Mouse (Mus musculus): Measurements from ENCODE around the gene Tmbim1. TPM values are rescaled to one million over a fixed set of nuclear protein-coding genes. Genes with fewer than 3 reads are reported as not detected.

Tmbim1 gene
- polyA plus RNA-seq, 1 experiment from 2014 or later = 31.2 TPM

DNA sequence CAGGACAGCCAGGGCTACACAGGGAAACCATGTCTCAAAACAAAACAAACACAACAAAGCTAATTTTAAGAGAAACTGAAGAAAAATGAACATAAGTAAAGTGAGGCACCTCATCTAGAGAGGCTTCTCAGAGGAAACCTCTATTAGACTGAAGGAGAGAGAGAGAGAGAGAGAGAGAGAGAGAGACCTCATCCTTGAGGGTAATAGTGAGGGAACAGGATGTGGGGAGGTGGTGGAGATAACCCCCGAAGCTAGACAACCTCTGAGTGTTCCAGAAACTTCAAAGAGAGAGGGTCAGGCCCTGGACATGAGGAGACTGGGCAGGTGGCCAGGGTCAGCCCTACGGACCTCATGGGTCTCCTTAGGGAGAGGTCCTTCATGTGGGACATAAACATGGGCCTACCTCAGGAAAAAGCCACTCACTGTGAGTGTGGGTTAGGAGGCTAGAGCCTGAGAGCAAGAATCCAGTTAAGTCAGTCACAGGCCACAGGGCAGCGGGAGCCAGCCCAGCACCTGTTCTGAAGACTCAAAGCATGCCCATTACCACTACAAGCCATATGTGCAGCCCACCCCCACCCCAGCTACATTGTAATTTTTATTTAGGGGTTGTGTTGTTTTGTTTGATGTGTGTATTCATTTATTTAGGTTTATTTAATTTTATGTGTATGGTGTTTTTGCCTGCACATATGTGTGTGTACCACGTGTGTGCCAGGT, 10.8 kb upstream of the Tmbim1 start:
- no peak overlapping the region for H3K27ac ChIP-seq
- no peaks in the 10 kb centered on the region for H3K27me3 ChIP-seq
- no peak overlapping the region for H3K9ac ChIP-seq
- no peak overlapping the region for H3K4me2 ChIP-seq
- no peaks in the 10 kb centered on the region for H3K36me3 ChIP-seq
- ATAC-seq (replicated peaks; ENCODE audit: low FRiP score) = no peak
- 69% methylated on average over 4 of the region's 4 CpGs for WGBS
- 0 out of 2 replicates have a peak, but pooled peaks cover 3% of the 10 kb centered on the region for H3K4me1 ChIP-seq
- no peaks in the 10 kb centered on the region for H3K9me3 ChIP-seq (replicated peaks)
- H3K4me3 ChIP-seq (replicated peaks) = no peak overlapping the region

DNA sequence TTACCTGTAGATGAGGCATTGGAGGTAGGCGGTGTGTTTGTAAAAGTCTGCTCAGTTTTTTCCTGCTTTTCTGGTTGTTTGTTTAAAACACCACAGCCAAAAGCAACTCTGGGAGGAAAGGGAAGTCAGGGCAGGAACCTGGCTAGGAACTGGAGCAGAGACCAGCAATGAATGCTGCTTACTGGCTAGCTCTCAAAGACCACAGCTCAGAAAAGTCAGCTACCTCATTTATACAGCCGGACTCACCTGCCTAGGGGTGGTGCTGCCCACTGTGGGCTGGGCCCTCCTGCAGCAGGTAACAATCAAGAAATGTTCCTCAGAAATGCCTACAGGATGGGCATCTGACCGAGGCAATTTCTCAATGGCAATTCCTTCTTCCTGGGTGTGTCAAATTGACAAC, 9.4 kb upstream of the Tmbim1 start:
- WGBS = 90% methylated on average over 3 of the region's 3 CpGs

DNA sequence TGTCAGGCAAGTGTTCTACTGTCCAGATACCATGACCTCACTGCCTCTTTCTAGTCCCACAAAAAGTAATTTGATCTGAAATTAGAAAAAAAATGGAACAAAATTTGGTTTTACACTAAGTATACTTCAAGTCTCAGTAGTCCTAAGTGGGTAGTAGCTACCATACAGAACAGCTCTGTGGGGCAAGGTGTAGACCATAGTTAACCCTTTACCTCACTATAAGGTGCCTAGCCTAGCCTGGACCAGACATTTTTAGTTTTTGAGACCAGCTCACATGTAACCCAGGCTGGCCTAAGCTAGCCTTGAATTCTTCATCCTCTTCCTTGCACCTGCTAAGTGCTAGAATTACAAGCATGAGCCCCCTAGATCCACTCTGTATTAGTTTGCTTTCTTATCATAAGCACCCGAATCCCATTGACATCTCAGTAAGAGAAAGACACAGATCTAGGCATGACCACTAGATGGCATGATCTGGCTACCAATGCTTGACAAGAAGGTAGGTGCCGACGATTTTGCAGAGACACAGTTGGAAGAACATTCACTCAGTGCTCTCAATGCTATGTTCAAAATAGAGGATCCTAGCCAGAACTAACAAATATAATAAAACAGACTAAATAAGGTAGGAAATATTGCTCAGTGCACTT, 7.7 kb upstream of the Tmbim1 start:
- Histone ChIP-seq H3K4me3 (replicated peaks) (no peak overlapping the region), H3K27me3 (no peaks in the 10 kb centered on the region), H3K4me1 (peaks cover 7% of the 10 kb centered on the region; the same call in 1 of the 2 replicates), H3K9me3 (replicated peaks) (no peaks in the 10 kb centered on the region), H3K4me2 (no peak overlapping the region), H3K27ac (no peak overlapping the region), H3K9ac (no peak overlapping the region), H3K36me3 (no peaks in the 10 kb centered on the region)
- ATAC-seq (replicated peaks; ENCODE audit: low FRiP score) = peak; percentile 30; the same call in 1 of the 2 replicates
- 2% methylated on average over 3 of the region's 3 CpGs for WGBS

More for the DNA sequence above, 9.4 kb upstream of the Tmbim1 start:
- Histone ChIP-seq H3K4me3 (replicated peaks) (no peak overlapping the region), H3K36me3 (no peaks in the 10 kb centered on the region), H3K9ac (no peak overlapping the region), H3K4me1 (peaks cover 6% of the 10 kb centered on the region; the same call in 1 of the 2 replicates), H3K27ac (0 out of 2 replicates have a peak overlapping the region, but pooled peaks have one; percentile 3), H3K9me3 (replicated peaks) (no peaks in the 10 kb centered on the region), H3K4me2 (no peak overlapping the region), H3K27me3 (no peaks in the 10 kb centered on the region)
- ATAC-seq (replicated peaks; ENCODE audit: low FRiP score) = no peak

- 23% methylated on average over 3 of the region's 3 CpGs for WGBS
- Histone ChIP-seq H3K36me3 (no peaks in the 10 kb centered on the region), H3K4me2 (no peak overlapping the region), H3K4me3 (replicated peaks) (no peak overlapping the region), H3K27me3 (no peaks in the 10 kb centered on the region), H3K27ac (peak overlapping the region; percentile 41), H3K9ac (no peak overlapping the region), H3K9me3 (replicated peaks) (no peaks in the 10 kb centered on the region), H3K4me1 (peaks cover 10% of the 10 kb centered on the region; the same call in 1 of the 2 replicates)
- ATAC-seq (replicated peaks; ENCODE audit: low FRiP score) = no peak
These were observed 4.3 kb upstream of the Tmbim1 start for GRCm38 (mm10) chr1:74309767-74310166.

DNA sequence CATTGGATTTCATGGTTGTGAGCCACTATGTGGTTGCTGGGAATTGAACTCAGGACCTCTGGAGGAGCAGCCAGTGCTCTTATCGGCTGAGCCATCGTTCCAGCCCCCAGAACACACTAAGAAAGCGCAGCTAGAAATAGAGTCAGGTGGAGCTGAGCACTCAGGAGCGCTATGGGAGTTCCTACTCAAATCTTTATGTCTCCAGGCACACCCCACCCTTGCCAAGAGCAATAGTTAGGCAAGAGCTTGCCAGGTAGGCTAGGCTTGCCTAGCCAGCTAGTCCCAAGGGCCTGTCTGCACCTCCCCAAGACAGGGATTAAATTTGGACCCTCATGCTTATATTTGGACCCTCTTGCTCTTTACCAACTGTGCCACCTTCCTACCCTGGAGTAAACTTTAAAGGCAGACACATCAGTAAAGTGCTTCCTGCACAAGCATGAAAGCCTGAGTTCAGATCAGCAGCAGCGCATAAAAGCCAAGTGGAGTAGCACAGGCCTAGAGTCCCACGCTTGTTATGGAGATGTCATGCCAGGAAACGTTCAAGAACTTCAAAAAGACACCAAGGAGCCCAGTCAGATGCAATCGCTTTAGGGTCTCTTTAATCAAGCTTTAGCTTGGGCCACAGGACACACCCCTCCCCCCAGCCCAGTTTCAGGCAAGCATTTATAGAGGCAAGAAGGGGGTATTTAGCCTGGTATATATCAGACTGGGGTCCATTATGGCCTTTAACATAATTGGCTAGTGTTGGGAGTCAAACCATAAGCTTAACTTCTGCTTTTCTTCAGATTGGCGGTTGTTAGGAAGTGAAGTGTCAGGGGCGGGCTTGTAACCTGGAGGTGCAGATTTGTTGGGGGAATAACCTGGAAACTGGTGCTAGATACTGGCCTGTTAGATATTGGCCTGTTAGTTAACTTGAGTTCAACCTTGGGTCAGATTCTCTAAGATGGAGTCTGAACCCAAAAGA, 2.9 kb upstream of the Tmbim1 start:
- Histone ChIP-seq H3K36me3 (no peaks in the 10 kb centered on the region), H3K4me2 (no peak overlapping the region), H3K27ac (no peak overlapping the region), H3K9ac (no peak overlapping the region), H3K27me3 (no peaks in the 10 kb centered on the region), H3K4me1 (peaks cover 17% of the 10 kb centered on the region), H3K4me3 (replicated peaks) (no peak overlapping the region), H3K9me3 (replicated peaks) (no peaks in the 10 kb centered on the region)
- ATAC-seq (replicated peaks; ENCODE audit: low FRiP score) = no peak
- 67% methylated on average over 10 of the region's 10 CpGs for WGBS

- no peaks in the 10 kb centered on the region for H3K36me3 ChIP-seq
- H3K4me1 ChIP-seq = peaks cover 29% of the 10 kb centered on the region
- no peak overlapping the region for H3K9ac ChIP-seq
- no peak overlapping the region for H3K27ac ChIP-seq
- no peak overlapping the region for H3K4me3 ChIP-seq (replicated peaks)
- 86% methylated on average over 1 of the region's 1 CpGs for WGBS
- H3K4me2 ChIP-seq = no peak overlapping the region
- no peaks in the 10 kb centered on the region for H3K27me3 ChIP-seq
- no peaks in the 10 kb centered on the region for H3K9me3 ChIP-seq (replicated peaks)
- ATAC-seq (replicated peaks; ENCODE audit: low FRiP score) = no peak
These were observed 1.7 kb upstream of the Tmbim1 start for GRCm38 (mm10) chr1:74307146-74307545.

DNA sequence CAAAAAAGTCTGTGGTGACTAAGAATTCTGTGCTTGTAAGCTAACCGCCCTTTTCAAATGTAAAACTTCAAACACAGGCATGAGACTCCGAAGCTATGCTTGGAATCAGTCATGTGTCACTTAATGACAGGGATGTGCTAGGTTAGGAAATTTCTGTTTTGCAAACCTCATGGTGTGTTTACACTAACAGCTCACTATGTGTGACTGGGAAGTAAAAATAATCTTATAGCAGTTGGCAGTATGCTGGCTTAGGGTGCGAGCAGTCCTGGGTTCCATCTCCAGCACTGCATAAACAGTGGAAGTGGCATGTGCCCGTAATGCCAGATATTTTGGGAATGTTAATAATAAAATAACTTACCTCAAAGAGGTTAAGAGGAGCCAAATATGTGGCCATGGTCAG, 476 bp downstream of the Tmbim1 start:
- no peak overlapping the region for H3K4me3 ChIP-seq (replicated peaks)
- no peak overlapping the region for H3K27ac ChIP-seq
- no peak overlapping the region for H3K4me2 ChIP-seq
- no peaks in the 10 kb centered on the region for H3K36me3 ChIP-seq
- H3K27me3 ChIP-seq = no peaks in the 10 kb centered on the region
- no peaks in the 10 kb centered on the region for H3K9me3 ChIP-seq (replicated peaks)
- no peak for ATAC-seq (replicated peaks; ENCODE audit: low FRiP score)
- 67% methylated on average over 4 of the region's 4 CpGs for WGBS
- H3K4me1 ChIP-seq = peaks cover 32% of the 10 kb centered on the region
- no peak overlapping the region for H3K9ac ChIP-seq

- ATAC-seq (replicated peaks; ENCODE audit: low FRiP score) = no peak; the same call in 1 of the 2 replicates
- H3K4me3 ChIP-seq (replicated peaks) = peak overlapping the region; percentile 71
- peaks cover 34% of the 10 kb centered on the region for H3K4me1 ChIP-seq
- H3K36me3 ChIP-seq = no peaks in the 10 kb centered on the region
- no peaks in the 10 kb centered on the region for H3K27me3 ChIP-seq
- WGBS = 6% methylated on average over 12 of the region's 12 CpGs
- peak overlapping the region; percentile 89 for H3K27ac ChIP-seq
- H3K4me2 ChIP-seq = peak overlapping the region; percentile 86
- H3K9ac ChIP-seq = peak overlapping the region; percentile 71
- H3K9me3 ChIP-seq (replicated peaks) = no peaks in the 10 kb centered on the region
These were observed 1.1 kb downstream of the Tmbim1 start for GRCm38 (mm10) chr1:74304339-74304790.

GRCm38 (mm10) chr1:74303509-74304338, 1.7 kb downstream of the Tmbim1 start:
- peak; percentile 93 for ATAC-seq (replicated peaks; ENCODE audit: low FRiP score)

GRCm38 (mm10) chr1:74302835-74303234, 2.6 kb downstream of the Tmbim1 start:
- Histone ChIP-seq H3K4me2 (peak overlapping the region; percentile 86), H3K27me3 (no peaks in the 10 kb centered on the region), H3K9me3 (replicated peaks) (no peaks in the 10 kb centered on the region), H3K36me3 (no peaks in the 10 kb centered on the region), H3K9ac (0 out of 2 replicates have a peak overlapping the region, but pooled peaks have one; percentile 11), H3K4me3 (replicated peaks) (peak overlapping the region; percentile 71), H3K4me1 (peaks cover 49% of the 10 kb centered on the region), H3K27ac (peak overlapping the region; percentile 29)
- ATAC-seq (replicated peaks; ENCODE audit: low FRiP score) = no peak
- 62% methylated on average over 2 of the region's 2 CpGs for WGBS

More at GRCm38 (mm10) chr1:74303509-74304338, 1.7 kb downstream of the Tmbim1 start:
- H3K9me3 ChIP-seq (replicated peaks) = no peaks in the 10 kb centered on the region
- H3K4me3 ChIP-seq (replicated peaks) = peak overlapping the region; percentile 71
- under 1% methylated on average over 56 of the region's 56 CpGs for WGBS
- no peaks in the 10 kb centered on the region for H3K27me3 ChIP-seq
- no peaks in the 10 kb centered on the region for H3K36me3 ChIP-seq
- H3K4me1 ChIP-seq = peaks cover 41% of the 10 kb centered on the region
- peak overlapping the region; percentile 89 for H3K27ac ChIP-seq
- H3K9ac ChIP-seq = peak overlapping the region; percentile 71
- peak overlapping the region; percentile 86 for H3K4me2 ChIP-seq

GRCm38 (mm10) chr1:74302229-74302628, 3.2 kb downstream of the Tmbim1 start:
- H3K4me2 ChIP-seq = peak overlapping the region; percentile 86
- WGBS = 74% methylated on average over 7 of the region's 7 CpGs
- no peaks in the 10 kb centered on the region for H3K27me3 ChIP-seq
- no peaks in the 10 kb centered on the region for H3K36me3 ChIP-seq
- no peak overlapping the region for H3K4me3 ChIP-seq (replicated peaks)
- no peaks in the 10 kb centered on the region for H3K9me3 ChIP-seq (replicated peaks)
- peak overlapping the region; percentile 29; the same call in 1 of the 2 replicates for H3K27ac ChIP-seq
- H3K4me1 ChIP-seq = peaks cover 55% of the 10 kb centered on the region
- no peak overlapping the region for H3K9ac ChIP-seq
- no peak for ATAC-seq (replicated peaks; ENCODE audit: low FRiP score)
